Comparison of ENCODE assay signal across 8 mouse cellular contexts in the genomic region with DNA sequence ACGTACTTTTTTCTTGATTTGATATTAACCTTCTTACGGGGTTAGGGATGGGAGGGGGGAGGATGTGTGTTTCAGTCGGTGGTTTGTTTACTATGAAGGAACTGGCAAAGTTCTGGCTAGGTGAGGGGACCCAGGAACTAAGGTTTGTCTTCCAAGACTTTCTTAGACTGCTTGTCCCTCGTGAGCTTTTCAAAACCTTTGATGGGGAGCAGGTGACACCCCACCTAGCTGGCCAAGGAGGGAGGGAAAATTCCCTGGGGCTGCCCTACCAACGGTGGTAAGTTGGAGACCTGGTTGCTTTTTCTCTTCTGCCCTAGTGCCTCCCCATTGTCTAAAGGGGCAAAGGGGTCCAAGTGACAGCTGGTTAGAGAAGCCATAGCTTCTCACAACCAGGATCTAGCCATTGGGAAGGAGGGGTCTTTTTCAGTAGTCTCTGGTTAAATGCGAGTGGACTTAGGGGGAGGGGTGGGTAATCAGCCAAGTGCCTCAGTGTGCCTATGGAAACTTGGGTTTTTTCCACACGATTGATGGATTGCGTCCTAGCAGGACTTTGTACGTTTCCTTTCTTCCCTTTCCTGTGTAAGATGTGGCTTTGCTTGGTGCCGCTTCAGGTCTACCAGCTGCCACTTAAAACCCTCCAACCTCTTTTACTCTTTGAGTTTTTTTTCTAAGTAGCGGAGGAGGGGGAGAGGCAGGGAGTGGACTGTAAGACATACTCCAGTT. TPM values are rescaled to one million over a fixed set of nuclear protein-coding genes. Genes with fewer than 3 reads are reported as not detected.
DNase-seq lines count a peak whose midpoint lies in the region; ATAC-seq and TF ChIP-seq lines count a peak whose summit lies in the region.

No protein-coding gene starts in this region.

- no peak for DNase-seq in lung, adult 18-20 months
- DNase-seq in embryonic facial prominence, embryonic 10.5 days (ENCODE audit: low spot score) = no peak
- peak; percentile 54 for DNase-seq in induced T-regulatory cell, adult 2 months (ENCODE audit: low read depth)
- peak; percentile 44 for DNase-seq in midbrain, postnatal 0 days (ENCODE audit: low spot score)
- DNase-seq in gastrocnemius, postnatal 14 days = no peak
- DNase-seq in Muller cell, postnatal 12 days (ENCODE audit: inconsistent ontology term) = no peak
- DNase-seq in spleen, adult 18-20 months = no peak

- TF ChIP-seq CTCF in midbrain, postnatal 0 days (IDR thresholded peaks at IDR 0.05) = no peak

- no peaks in the 10 kb centered on the region; the same call in 1 of the 2 replicates for H3K36me3 ChIP-seq in lung, embryonic 15.5 days
- H3K36me3 ChIP-seq in embryonic facial prominence, embryonic 10.5 days (replicated peaks) = peaks cover 9% of the 10 kb centered on the region
- no peaks in the 10 kb centered on the region for H3K36me3 ChIP-seq in midbrain, postnatal 0 days (ENCODE audit: insufficient read depth, low read length)

- intact Hi-C loops in gastrocnemius, postnatal 14 days (cut with DNase I; ENCODE audit: low total_unique reads) = no loop called here

- H3K27ac ChIP-seq in lung, embryonic 15.5 days = peak overlapping the region; percentile 77
- H3K27ac ChIP-seq in embryonic facial prominence, embryonic 10.5 days (replicated peaks) = peak overlapping the region; percentile 100
- no peak overlapping the region; the same call in 1 of the 2 replicates for H3K27ac ChIP-seq in midbrain, postnatal 0 days (ENCODE audit: low read depth, low read length)

- no peaks in the 10 kb centered on the region for H3K9me3 ChIP-seq in lung, embryonic 15.5 days
- no peaks in the 10 kb centered on the region for H3K9me3 ChIP-seq in embryonic facial prominence, embryonic 10.5 days
- H3K9me3 ChIP-seq in midbrain, postnatal 0 days (ENCODE audit: low read length) = no peaks in the 10 kb centered on the region

- H3K4me1 ChIP-seq in lung, embryonic 15.5 days = peaks cover 34% of the 10 kb centered on the region
- H3K4me1 ChIP-seq in embryonic facial prominence, embryonic 10.5 days = peaks cover 68% of the 10 kb centered on the region
- peaks cover 10% of the 10 kb centered on the region for H3K4me1 ChIP-seq in midbrain, postnatal 0 days (ENCODE audit: insufficient read depth, low read length)

- ATAC-seq in lung, embryonic 15.5 days (ENCODE audit: borderline replicate concordance, extremely low read depth, low FRiP score, low TSS enrichment) = no peak
- no peak for ATAC-seq in midbrain, postnatal 0 days (ENCODE audit: low FRiP score)

- H3K4me2 ChIP-seq in lung, embryonic 15.5 days = peak overlapping the region; percentile 98
- peak overlapping the region; percentile 97 for H3K4me2 ChIP-seq in midbrain, postnatal 0 days (ENCODE audit: low read depth, low read length, poor library complexity, severe bottlenecking)

- peak overlapping the region; percentile 83 for H3K4me3 ChIP-seq in lung, embryonic 15.5 days
- H3K4me3 ChIP-seq in embryonic facial prominence, embryonic 10.5 days = peak overlapping the region; percentile 84
- peak overlapping the region; percentile 74 for H3K4me3 ChIP-seq in midbrain, postnatal 0 days (ENCODE audit: low read depth, low read length)

- 4% methylated on average over 11 of the region's 11 CpGs for WGBS in lung, embryonic 15.5 days
- whole genome bisulfite sequencing in embryonic facial prominence, embryonic 10.5 days = 17% methylated on average over 11 of the region's 11 CpGs
- WGBS in midbrain, postnatal 0 days = 9% methylated on average over 11 of the region's 11 CpGs

- H3K9ac ChIP-seq in lung, embryonic 15.5 days = peak overlapping the region; percentile 98
- peak overlapping the region; percentile 46; the same call in 1 of the 2 replicates for H3K9ac ChIP-seq in midbrain, postnatal 0 days (replicated peaks; ENCODE audit: low read length, poor library complexity, severe bottlenecking)

- no peaks in the 10 kb centered on the region for H3K27me3 ChIP-seq in lung, embryonic 15.5 days
- H3K27me3 ChIP-seq in embryonic facial prominence, embryonic 10.5 days (replicated peaks; ENCODE audit: low read depth, poor library complexity, severe bottlenecking) = peaks cover 29% of the 10 kb centered on the region
- H3K27me3 ChIP-seq in midbrain, postnatal 0 days (ENCODE audit: insufficient read depth, low read length) = no peaks in the 10 kb centered on the region

RNA-seq across cellular contexts. Expression of a gene that starts 1.4 kb away (rescaled TPM):
- polyA plus RNA-seq in lung, embryonic 15.5 days (2015; fragmentation: Nextera tagmentation; extraction: Ambion mirVana) = 560 and 562 TPM in 2 replicates
- polyA plus RNA-seq in embryonic facial prominence, embryonic 10.5 days (2016; fragmentation: Nextera tagmentation; extraction: Ambion mirVana) = 371 and 392 TPM in 2 replicates
- 132 and 136 TPM in 2 replicates for total RNA-seq in midbrain, postnatal 0 days (2014; rRNA removed)
- 135 and 144 TPM in 2 replicates for polyA plus RNA-seq in midbrain, postnatal 0 days (2015; fragmentation: Nextera tagmentation; extraction: Ambion mirVana)
- total RNA-seq in gastrocnemius, postnatal 14 days (2021) = 100 to 1,000 TPM; 129 to 164 TPM

RNA-seq across cellular contexts. Expression of a gene that starts 12.0 kb away (rescaled TPM):
- polyA plus RNA-seq in lung, embryonic 15.5 days (2015; fragmentation: Nextera tagmentation; extraction: Ambion mirVana) = not detected in 2 replicates
- not detected in 2 replicates for polyA plus RNA-seq in embryonic facial prominence, embryonic 10.5 days (2016; fragmentation: Nextera tagmentation; extraction: Ambion mirVana)
- total RNA-seq in midbrain, postnatal 0 days (2014; rRNA removed) = 3.3 and 3.9 TPM in 2 replicates
- polyA plus RNA-seq in midbrain, postnatal 0 days (2015; fragmentation: Nextera tagmentation; extraction: Ambion mirVana) = 0.25 and 0.32 TPM in 2 replicates
- total RNA-seq in gastrocnemius, postnatal 14 days (2021) = under 1 TPM in 1 of 2 experiments, not detected in 1; 0.23 TPM

RNA-seq across cellular contexts. Expression of a gene that starts 33.0 kb away (rescaled TPM):
- polyA plus RNA-seq in lung, embryonic 15.5 days (2015; fragmentation: Nextera tagmentation; extraction: Ambion mirVana) = 57.0 and 61.0 TPM in 2 replicates
- 57.7 and 61.8 TPM in 2 replicates for polyA plus RNA-seq in embryonic facial prominence, embryonic 10.5 days (2016; fragmentation: Nextera tagmentation; extraction: Ambion mirVana)
- 53.5 and 57.5 TPM in 2 replicates for total RNA-seq in midbrain, postnatal 0 days (2014; rRNA removed)
- 44.5 and 45.5 TPM in 2 replicates for polyA plus RNA-seq in midbrain, postnatal 0 days (2015; fragmentation: Nextera tagmentation; extraction: Ambion mirVana)
- total RNA-seq in gastrocnemius, postnatal 14 days (2021) = 1 to 10 TPM; 5.4 to 6.1 TPM

RNA-seq across cellular contexts. Expression of a gene that starts 45.3 kb away (rescaled TPM):
- 223 and 225 TPM in 2 replicates for polyA plus RNA-seq in lung, embryonic 15.5 days (2015; fragmentation: Nextera tagmentation; extraction: Ambion mirVana)
- 280 and 287 TPM in 2 replicates for polyA plus RNA-seq in embryonic facial prominence, embryonic 10.5 days (2016; fragmentation: Nextera tagmentation; extraction: Ambion mirVana)
- 197 and 205 TPM in 2 replicates for total RNA-seq in midbrain, postnatal 0 days (2014; rRNA removed)
- 160 and 168 TPM in 2 replicates for polyA plus RNA-seq in midbrain, postnatal 0 days (2015; fragmentation: Nextera tagmentation; extraction: Ambion mirVana)
- 10 to 100 TPM; 65.8 to 69.7 TPM for total RNA-seq in gastrocnemius, postnatal 14 days (2021)

Comparison
In these comparisons a context has a peak if more than half of its experiments do, and no peak if none do; other contexts are left out.
1. DNase-seq: peak in induced T-regulatory cell, adult 2 months (single experiment) and midbrain, postnatal 0 days (single experiment); none in lung, adult 18-20 months (0 of 2), embryonic facial prominence, embryonic 10.5 days (single experiment), gastrocnemius, postnatal 14 days (single experiment), Muller cell, postnatal 12 days (single experiment) and spleen, adult 18-20 months (0 of 2).
2. Peak in every context shown above with its lines, with median percentiles within 50 percentile points of each other: H3K4me3 ChIP-seq.